Mouse (Mus musculus) forelimb bud, embryonic 11.5 days (tissue): ENCODE results near the gene Bysl.

Source experiments
- DNase-seq: peaks from one replicate; pipeline ENCODE4 v3.0.0-alpha.2; 2012; ENCODE audit warnings: low read depth, low spot score

The Bysl gene

DNA sequence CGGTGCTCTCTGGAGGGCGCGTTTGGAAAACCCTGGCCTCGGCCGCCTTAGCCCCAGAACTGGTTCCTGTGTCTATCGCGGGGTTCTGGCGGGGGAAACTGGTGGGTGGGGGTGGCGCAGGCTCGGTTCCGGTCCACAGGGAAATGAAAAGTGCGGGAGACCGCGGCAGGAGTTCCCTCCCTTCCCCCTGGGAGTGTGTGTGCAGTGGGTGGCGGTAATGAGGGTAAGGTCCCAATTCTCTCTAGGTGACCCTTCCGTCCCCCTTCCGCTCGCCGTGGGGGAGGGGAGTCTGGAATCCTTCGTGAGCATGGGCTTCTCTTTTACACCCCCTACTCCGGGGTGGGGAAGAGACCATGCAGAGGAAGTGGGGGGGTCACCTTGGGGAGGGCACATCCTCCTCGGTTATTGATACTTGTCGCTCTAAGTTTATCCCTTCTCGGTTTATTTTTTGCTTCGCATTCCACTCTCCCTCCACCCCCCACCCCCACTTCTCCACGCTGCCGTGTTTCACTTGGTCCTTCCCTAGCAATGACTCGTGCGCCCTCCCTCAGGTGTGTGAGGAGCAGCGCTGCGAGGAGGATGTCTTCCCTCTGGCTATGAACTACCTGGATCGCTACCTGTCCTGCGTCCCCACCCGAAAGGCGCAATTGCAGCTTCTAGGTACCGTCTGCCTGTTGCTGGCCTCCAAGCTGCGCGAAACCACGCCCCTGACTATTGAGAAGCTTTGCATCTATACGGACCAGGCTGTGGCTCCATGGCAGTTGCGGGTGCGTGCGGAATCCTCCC is 16.9 kb downstream of the Bysl start:
- no peak for DNase-seq

DNA sequence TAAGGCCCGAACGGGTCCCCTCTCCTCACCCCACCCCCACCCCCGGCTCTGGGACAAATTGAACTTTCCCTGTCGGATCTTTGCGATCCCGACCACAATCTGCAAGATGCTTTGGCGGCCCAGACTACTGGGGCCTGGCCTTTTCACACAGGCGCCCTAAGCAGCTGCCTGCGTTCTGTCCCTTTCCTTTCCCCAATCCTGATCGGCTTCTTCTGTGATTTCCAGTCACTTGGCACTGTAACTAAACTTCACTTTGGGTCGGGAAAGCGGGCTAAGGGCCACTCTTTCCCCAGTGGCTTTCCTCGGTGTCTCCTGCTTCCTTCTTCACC is 17.5 kb downstream of the Bysl start:
- DNase-seq, result no peak

DNA sequence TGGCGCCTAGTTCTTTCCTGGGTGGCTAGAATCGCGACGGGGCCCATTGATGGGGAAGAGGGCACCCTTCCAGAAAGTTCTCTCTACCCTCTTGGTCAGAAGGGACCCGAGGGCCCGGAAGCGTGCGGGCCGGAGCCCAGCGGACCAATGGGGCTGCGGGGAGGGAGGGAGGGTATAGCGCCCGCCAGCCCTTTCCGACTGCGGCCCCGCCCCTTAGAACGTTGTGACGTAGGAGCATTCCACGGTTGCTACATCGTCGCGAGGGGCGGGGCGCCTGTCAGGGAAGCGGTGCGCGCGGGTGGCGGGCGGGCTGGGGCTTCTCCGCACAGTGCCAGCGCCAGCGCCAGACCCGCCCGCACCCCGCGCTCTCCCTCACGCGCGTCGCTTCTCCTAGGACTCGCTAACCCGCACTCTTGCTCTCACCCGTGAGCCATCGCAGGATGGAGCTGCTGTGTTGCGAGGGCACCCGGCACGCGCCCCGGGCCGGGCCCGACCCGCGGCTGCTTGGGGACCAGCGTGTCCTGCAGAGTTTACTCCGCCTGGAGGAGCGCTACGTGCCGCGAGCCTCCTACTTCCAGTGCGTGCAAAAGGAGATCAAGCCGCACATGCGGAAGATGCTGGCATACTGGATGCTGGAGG is 18.0 kb downstream of the Bysl start:
- peak; percentile 92 for DNase-seq

GRCm38 (mm10) chr17:47591073-47591472 is 20.2 kb downstream of the Bysl start:
- DNase-seq, result no peak

DNA sequence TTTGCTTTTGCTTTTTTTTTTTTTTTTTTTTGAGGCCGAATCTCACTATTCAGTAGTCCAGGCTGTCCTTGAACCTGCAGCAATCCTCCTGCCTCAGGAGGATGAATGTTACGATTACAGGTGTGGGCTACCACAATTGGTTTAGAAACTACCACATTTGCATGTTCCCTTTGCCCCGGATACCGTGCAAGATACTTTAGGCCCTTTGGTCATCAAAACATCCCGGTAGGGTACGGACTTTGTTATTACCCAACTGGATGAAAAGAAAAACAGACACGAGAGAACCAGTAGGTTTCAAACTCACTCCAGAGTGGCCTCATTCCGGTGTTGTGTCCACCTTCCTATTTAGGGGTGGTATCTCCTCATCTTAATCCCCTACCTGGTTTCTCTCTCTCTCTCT is 22.8 kb downstream of the Bysl start:
- no peak for DNase-seq

- no peak for DNase-seq
Measured at GRCm38 (mm10) chr17:47580962-47581361, 30.3 kb downstream of the Bysl start.

DNA sequence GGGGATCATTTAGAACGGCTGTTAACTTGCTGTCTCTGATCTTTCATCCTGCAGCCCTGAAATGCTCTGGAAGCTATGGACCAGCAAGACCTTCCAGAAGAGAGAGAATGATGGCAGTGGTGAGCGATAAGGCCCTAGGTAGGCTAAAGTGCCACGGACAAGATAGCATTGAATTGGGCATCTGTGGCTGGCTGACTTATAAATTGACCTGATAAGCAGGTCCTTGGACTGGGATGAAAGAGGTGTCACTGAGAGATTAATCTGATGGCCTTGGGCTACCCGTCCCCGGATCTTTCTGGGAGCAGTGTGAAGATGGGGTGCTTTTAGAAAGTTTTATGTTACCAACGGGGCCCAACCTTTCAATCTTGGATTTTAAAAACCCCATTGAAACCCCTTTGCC is 32.6 kb downstream of the Bysl start:
- DNase-seq, result no peak

DNA sequence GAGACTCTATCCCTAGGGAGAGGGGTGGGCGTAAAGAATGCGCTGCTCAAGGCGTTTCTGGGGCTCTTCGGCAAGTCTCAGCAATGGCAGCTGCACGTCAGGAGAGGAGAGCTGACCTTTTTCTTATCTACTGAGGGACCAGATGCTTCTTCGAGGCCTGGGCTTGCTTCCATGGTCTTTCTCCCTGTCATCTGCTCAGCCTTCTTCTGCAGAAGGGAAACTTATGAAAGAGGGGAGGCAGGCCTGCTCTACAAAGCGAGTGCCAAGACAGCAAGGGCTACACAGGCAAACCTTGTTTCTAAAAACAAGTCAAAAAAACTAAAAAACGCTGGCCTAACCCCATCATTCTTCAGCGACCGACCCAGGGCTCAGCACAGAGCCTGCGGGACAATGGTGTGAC is 36.5 kb downstream of the Bysl start:
- no peak for DNase-seq

- DNase-seq, result no peak
Measured at GRCm38 (mm10) chr17:47574028-47574427, 37.3 kb downstream of the Bysl start.

- peak; percentile 57 for DNase-seq
Measured at GRCm38 (mm10) chr17:47572436-47572835, 38.9 kb downstream of the Bysl start.

- no peak for DNase-seq
Measured at GRCm38 (mm10) chr17:47571621-47572020, 39.7 kb downstream of the Bysl start.

- no peak for DNase-seq
Measured at GRCm38 (mm10) chr17:47568951-47569527, 42.3 kb downstream of the Bysl start.

GRCm38 (mm10) chr17:47568389-47568788 is 42.9 kb downstream of the Bysl start:
- DNase-seq, result no peak

GRCm38 (mm10) chr17:47567271-47567670 is 44.0 kb downstream of the Bysl start:
- DNase-seq, result no peak

GRCm38 (mm10) chr17:47566133-47566532 is 45.2 kb downstream of the Bysl start:
- DNase-seq, result no peak

GRCm38 (mm10) chr17:47564612-47565011 is 46.7 kb downstream of the Bysl start:
- no peak for DNase-seq

DNA sequence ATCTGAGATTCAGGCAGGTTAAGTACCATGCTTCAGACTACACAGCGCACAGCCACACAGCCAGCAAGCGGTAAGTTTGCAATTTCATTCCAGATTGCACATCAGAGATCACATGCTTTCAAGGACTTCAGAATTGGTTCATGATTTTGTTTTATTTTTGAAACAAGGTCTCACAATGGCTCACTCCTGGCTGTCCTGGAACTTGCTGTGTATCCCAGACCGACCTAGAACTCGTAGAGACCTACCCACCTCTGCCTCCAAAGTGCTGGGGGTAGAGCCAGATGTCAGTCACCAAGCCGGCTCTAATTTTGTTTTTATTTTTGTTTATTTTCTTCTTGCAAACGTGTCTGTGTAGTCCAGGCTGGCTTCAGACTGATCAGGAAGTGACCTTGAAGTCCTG is 48.4 kb downstream of the Bysl start:
- DNase-seq, result no peak

DNA sequence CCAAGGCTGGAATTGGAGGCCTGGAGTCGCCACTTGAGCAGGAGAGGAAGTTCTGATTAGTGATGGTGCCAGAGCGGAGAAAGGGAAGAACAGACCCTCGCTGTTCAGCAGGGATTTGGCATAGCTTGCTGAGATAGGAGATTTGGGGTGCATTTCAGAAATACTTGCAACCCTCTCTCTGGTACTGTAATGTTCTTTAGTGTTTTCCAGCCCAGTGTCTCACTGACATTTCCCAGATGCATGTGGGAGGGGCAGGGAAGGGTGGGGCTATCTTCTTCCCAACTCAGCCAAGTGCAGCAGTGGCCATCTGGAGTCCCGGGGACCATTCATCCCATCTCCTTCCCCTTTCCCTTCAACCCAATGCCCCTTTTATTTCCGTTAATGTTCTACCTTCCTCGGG is 51.6 kb downstream of the Bysl start:
- DNase-seq, result no peak

DNA sequence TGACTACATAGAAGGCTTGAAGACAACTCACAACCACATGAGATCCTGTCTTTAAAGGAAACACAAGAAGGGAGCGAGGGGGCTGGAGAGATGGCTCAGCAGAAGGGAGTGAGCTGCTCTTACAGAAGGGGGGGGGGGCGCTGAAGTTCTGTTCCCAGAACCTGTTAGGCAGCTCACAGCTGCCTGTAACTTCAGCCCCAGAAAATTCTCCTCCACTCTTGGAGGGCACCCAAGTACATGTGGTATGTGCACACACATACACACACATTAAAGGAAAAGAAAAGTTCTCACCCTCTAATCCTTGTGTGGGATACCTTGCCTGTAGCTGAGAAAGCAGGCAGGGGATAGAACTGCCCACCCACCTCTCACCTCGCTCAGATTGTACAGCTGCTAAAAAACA is 54.1 kb downstream of the Bysl start:
- no peak for DNase-seq

DNA sequence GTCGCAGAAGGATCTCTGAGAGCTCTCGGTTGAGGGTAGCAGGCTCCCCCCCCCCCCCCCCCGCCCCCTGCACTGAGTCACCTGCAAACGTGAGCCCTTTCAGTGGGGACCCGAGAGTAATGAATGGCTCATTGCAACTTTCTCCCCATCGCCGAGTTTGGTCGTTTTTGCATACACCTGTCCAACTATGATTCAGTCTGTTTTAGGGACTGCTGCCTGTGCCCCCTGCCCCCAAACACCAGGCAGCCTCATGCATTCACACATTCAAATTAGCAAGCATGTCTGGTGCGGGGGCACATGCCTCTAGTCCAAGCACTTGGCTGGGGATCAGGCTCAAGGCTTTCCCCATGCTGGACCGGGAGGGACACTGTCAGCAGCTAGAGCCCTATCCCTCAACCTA is 56.7 kb downstream of the Bysl start:
- DNase-seq, result no peak

- DNase-seq, result no peak
Measured at GRCm38 (mm10) chr17:47552994-47553393, 58.3 kb downstream of the Bysl start.

DNA sequence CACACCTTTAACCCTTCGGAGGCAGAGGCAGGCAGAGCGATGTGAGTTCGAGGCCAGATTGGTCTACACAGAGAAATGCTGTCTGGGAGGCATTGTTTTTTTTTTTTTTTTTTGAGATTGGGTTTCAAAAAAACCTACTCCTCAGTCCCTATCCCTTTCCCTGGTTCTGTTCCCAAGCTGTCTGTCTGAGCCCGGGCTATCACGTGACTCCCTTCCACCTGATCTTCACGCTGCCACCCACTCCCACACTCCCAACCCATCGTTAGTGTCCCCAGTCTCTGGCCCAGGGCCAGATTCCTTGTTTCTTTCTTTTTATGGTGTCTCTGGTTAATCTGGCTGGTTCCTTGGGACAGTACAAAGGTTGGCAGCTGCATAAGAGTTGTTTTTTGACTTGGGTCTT is 60.2 kb downstream of the Bysl start:
- DNase-seq, result no peak
